Comparison of ENCODE assay signal across 10 mouse cellular contexts in genomic region chr7:99386030-99386429, GRCm38 (mm10). TPM values are rescaled to one million over a fixed set of nuclear protein-coding genes. Genes with fewer than 3 reads are reported as not detected.
DNase-seq lines count a peak whose midpoint lies in the region; ATAC-seq lines count a peak whose summit lies in the region.
"Had no signal": no experiment of that assay in that cellular context is flagged by ENCODE, and none has a peak within 500 bp of the region (broad histone marks: within the 10 kb centered on the region; RNA-seq: fewer than 3 reads in every experiment).

No protein-coding gene starts in this region.

- 0 out of 2 replicates have a peak overlapping the region, but pooled peaks have one; percentile 1 for H3K9ac ChIP-seq in midbrain, embryonic 14.5 days (replicated peaks; ENCODE audit: low read length)
- no peak overlapping the region for H3K9ac ChIP-seq in midbrain, embryonic 11.5 days (ENCODE audit: low read length)
- 0 out of 2 replicates have a peak overlapping the region, but pooled peaks have one; percentile 5 for H3K9ac ChIP-seq in hindbrain, embryonic 12.5 days

- ATAC-seq in midbrain, embryonic 14.5 days (ENCODE audit: low FRiP score, low TSS enrichment) = no peak
- ATAC-seq in midbrain, embryonic 11.5 days (ENCODE audit: low FRiP score) = no peak
- no peak for ATAC-seq in hindbrain, embryonic 12.5 days (ENCODE audit: low FRiP score)
- no peak for ATAC-seq in megakaryocyte progenitor cell, adult 5-6 weeks (replicated peaks; ENCODE audit: poor library complexity)
- ATAC-seq: Patski had no signal

- no peaks in the 10 kb centered on the region for H3K9me3 ChIP-seq in midbrain, embryonic 14.5 days (ENCODE audit: control insufficient read depth, low read length)
- no peaks in the 10 kb centered on the region for H3K9me3 ChIP-seq in midbrain, embryonic 11.5 days (ENCODE audit: control insufficient read depth, low read length)
- H3K9me3 ChIP-seq in hindbrain, embryonic 12.5 days (replicated peaks) = no peaks in the 10 kb centered on the region
- H3K9me3 ChIP-seq: megakaryocyte, embryonic 14.5 days had no signal

- no peak overlapping the region for H3K27ac ChIP-seq in midbrain, embryonic 14.5 days (replicated peaks; ENCODE audit: low read depth, low read length)
- no peak overlapping the region for H3K27ac ChIP-seq in midbrain, embryonic 11.5 days (ENCODE audit: low read depth, low read length)
- no peak overlapping the region for H3K27ac ChIP-seq in hindbrain, embryonic 12.5 days

- peak overlapping the region; percentile 3; the same call in 1 of the 2 replicates for H3K4me2 ChIP-seq in midbrain, embryonic 14.5 days (ENCODE audit: low read length)
- no peak overlapping the region for H3K4me2 ChIP-seq in midbrain, embryonic 11.5 days
- peak overlapping the region; percentile 21; the same call in 1 of the 2 replicates for H3K4me2 ChIP-seq in hindbrain, embryonic 12.5 days (replicated peaks)

- 77% methylated on average over 5 of the region's 5 CpGs for WGBS in midbrain, embryonic 14.5 days
- 72% methylated on average over 5 of the region's 5 CpGs for WGBS in midbrain, embryonic 11.5 days
- WGBS in hindbrain, embryonic 12.5 days = 57% methylated on average over 5 of the region's 5 CpGs

- peaks cover 47% of the 10 kb centered on the region for H3K4me1 ChIP-seq in midbrain, embryonic 14.5 days (ENCODE audit: control insufficient read depth, insufficient read depth, low read length)
- H3K4me1 ChIP-seq in midbrain, embryonic 11.5 days (ENCODE audit: control insufficient read depth, insufficient read depth, low read length) = peaks cover 20% of the 10 kb centered on the region
- H3K4me1 ChIP-seq in hindbrain, embryonic 12.5 days = peaks cover 76% of the 10 kb centered on the region

- H3K4me3 ChIP-seq in midbrain, embryonic 14.5 days (replicated peaks; ENCODE audit: low read depth, low read length) = no peak overlapping the region
- no peak overlapping the region for H3K4me3 ChIP-seq in midbrain, embryonic 11.5 days (ENCODE audit: low read depth, low read length)
- H3K4me3 ChIP-seq in hindbrain, embryonic 12.5 days = no peak overlapping the region
- H3K4me3 ChIP-seq: megakaryocyte, embryonic 14.5 days had no signal

- H3K27me3 ChIP-seq in midbrain, embryonic 14.5 days (ENCODE audit: control insufficient read depth, insufficient read depth, low read length) = no peaks in the 10 kb centered on the region
- no peaks in the 10 kb centered on the region; the same call in 1 of the 2 replicates for H3K27me3 ChIP-seq in midbrain, embryonic 11.5 days (ENCODE audit: control insufficient read depth, insufficient read depth, low read length)
- H3K27me3 ChIP-seq in hindbrain, embryonic 12.5 days = no peaks in the 10 kb centered on the region
- H3K27me3 ChIP-seq: Patski had no signal

- intact Hi-C loops in left cerebral cortex, postnatal 36 days (cut with DNase I) = no loop called here
- intact Hi-C loops in left cerebral cortex, postnatal 10 days (cut with DNase I) = no loop called here

- DNase-seq in midbrain, embryonic 14.5 days = no peak
- no peak for DNase-seq in midbrain, embryonic 11.5 days (ENCODE audit: low spot score, missing footprints)
- peak; percentile 47 for DNase-seq in fibroblast of lung, adult 2 months (ENCODE audit: low read depth)
- no peak for DNase-seq in left cerebral cortex, postnatal 36 days (ENCODE audit: low spot score in 2 of 2)
- DNase-seq in left cerebral cortex, postnatal 10 days (ENCODE audit: extremely low spot score in 1 of 2, low spot score in 2 of 2) = no peak

- peaks cover 7% of the 10 kb centered on the region; the same call in 1 of the 2 replicates for H3K36me3 ChIP-seq in midbrain, embryonic 14.5 days (ENCODE audit: control insufficient read depth, insufficient read depth, low read length)
- no peaks in the 10 kb centered on the region; the same call in 1 of the 2 replicates for H3K36me3 ChIP-seq in midbrain, embryonic 11.5 days (ENCODE audit: control insufficient read depth, insufficient read depth, low read length)
- peaks cover 29% of the 10 kb centered on the region for H3K36me3 ChIP-seq in hindbrain, embryonic 12.5 days

RNA-seq across cellular contexts. Expression of gene Gdpd5, which starts 4.8 kb away (rescaled TPM):
- polyA plus RNA-seq in midbrain, embryonic 14.5 days (2014; fragmentation: Nextera tagmentation; extraction: Ambion mirVana) = 38.9 and 40.0 TPM in 2 replicates
- 16.2 and 16.7 TPM in 2 replicates for polyA plus RNA-seq in midbrain, embryonic 11.5 days (2014; fragmentation: Nextera tagmentation; extraction: Ambion mirVana)
- 43.8 and 44.5 TPM in 2 replicates for polyA plus RNA-seq in hindbrain, embryonic 12.5 days (2016; fragmentation: Nextera tagmentation; extraction: Ambion mirVana)
- 0.10 TPM in 1 of 2 replicates, not detected in the other for total RNA-seq in megakaryocyte progenitor cell, adult 5-6 weeks (2015)
- total RNA-seq in megakaryocyte progenitor cell, adult 5-6 weeks (2017) = 0.08 TPM in 1 of 2 replicates, not detected in the other
- total RNA-seq in left cerebral cortex, postnatal 36 days (2021) = 10 to 100 TPM; 32.2 to 44.9 TPM
- 10 to 100 TPM; 34.2 to 35.5 TPM for total RNA-seq in left cerebral cortex, postnatal 10 days (2021)
- total RNA-seq: common myeloid progenitor, adult 5-6 weeks had no signal

RNA-seq across cellular contexts. Expression of gene Serpinh1, which starts 33.0 kb away (rescaled TPM):
- polyA plus RNA-seq in midbrain, embryonic 14.5 days (2014; fragmentation: Nextera tagmentation; extraction: Ambion mirVana) = 61.6 and 89.0 TPM in 2 replicates
- 202 and 210 TPM in 2 replicates for polyA plus RNA-seq in midbrain, embryonic 11.5 days (2014; fragmentation: Nextera tagmentation; extraction: Ambion mirVana)
- 838 and 891 TPM in 2 replicates for polyA plus RNA-seq in hindbrain, embryonic 12.5 days (2016; fragmentation: Nextera tagmentation; extraction: Ambion mirVana)
- 0.05 TPM in 1 of 2 replicates, not detected in the other for total RNA-seq in megakaryocyte progenitor cell, adult 5-6 weeks (2015)
- not detected in 2 replicates for total RNA-seq in megakaryocyte progenitor cell, adult 5-6 weeks (2017)
- 10 to 100 TPM; 22.6 to 25.6 TPM for total RNA-seq in left cerebral cortex, postnatal 36 days (2021)
- 10 to 100 TPM; 46.7 to 49.4 TPM for total RNA-seq in left cerebral cortex, postnatal 10 days (2021)

Comparison
In these comparisons a context has a peak if more than half of its experiments do, and no peak if none do; other contexts are left out.
1. RNA of gene Gdpd5, which starts 4.8 kb away (total RNA-seq): 32.2 to 44.9 TPM in left cerebral cortex, postnatal 36 days and 34.2 to 35.5 TPM in left cerebral cortex, postnatal 10 days; 0.08 to 0.10 TPM in megakaryocyte progenitor cell, adult 5-6 weeks; every median in the first group is over 10 times any median in the second.
2. RNA of gene Serpinh1, which starts 33.0 kb away (total RNA-seq): 46.7 to 49.4 TPM in left cerebral cortex, postnatal 10 days and 22.6 to 25.6 TPM in left cerebral cortex, postnatal 36 days; 0.05 TPM in megakaryocyte progenitor cell, adult 5-6 weeks; every median in the first group is over 10 times any median in the second.